Mouse (Mus musculus): ENCODE measurements at regions not wholly inside any gene's neighbourhood (a gene's known extent, or its start where the extent isn't known, plus 50 kb on each side); places are given as distances from the start of the nearest gene placed in this dataset.

- Histone ChIP-seq H3K27ac (replicated peaks; ENCODE audit: low read depth, low read length) (no peak overlapping the region), H3K4me3 (replicated peaks; ENCODE audit: low read length) (no peak overlapping the region), H3K36me3 (ENCODE audit: control insufficient read depth, insufficient read depth, low read length) (no peaks in the 10 kb centered on the region), H3K4me2 (replicated peaks; ENCODE audit: low read depth, low read length, severe bottlenecking) (no peak overlapping the region), H3K9me3 (ENCODE audit: control insufficient read depth, low read length) (no peaks in the 10 kb centered on the region), H3K27me3 (ENCODE audit: control insufficient read depth, insufficient read depth, low read length) (no peaks in the 10 kb centered on the region), H3K9ac (ENCODE audit: low read depth, low read length, severe bottlenecking) (no peak overlapping the region), H3K4me1 (ENCODE audit: control insufficient read depth, insufficient read depth, low read length) (no peaks in the 10 kb centered on the region)
- 81% methylated on average over 11 of the region's 11 CpGs for WGBS
- no peak for TF ChIP-seq POLR2A (IDR thresholded peaks at IDR 0.05; ENCODE audit: borderline replicate concordance, extremely low read depth, insufficient read depth, insufficient read length)
- ATAC-seq (ENCODE audit: low FRiP score, low read depth) (no peak), DNase-seq (ENCODE audit: low spot score) (no peak)
Observed at GRCm38 (mm10) chr1:183905345-183906142, 107.6 kb upstream of the Dusp10 start.

- 63% methylated on average over 3 of the region's 3 CpGs for WGBS
- H3K4me3 ChIP-seq (replicated peaks; ENCODE audit: low read length): no peak overlapping the region
- H3K27ac ChIP-seq (replicated peaks; ENCODE audit: low read depth, low read length): no peak overlapping the region
- TF ChIP-seq POLR2A (IDR thresholded peaks at IDR 0.05; ENCODE audit: borderline replicate concordance, extremely low read depth, insufficient read depth, insufficient read length): no peak
- peak; percentile 36 for DNase-seq (ENCODE audit: low spot score)
- no peaks in the 10 kb centered on the region for H3K27me3 ChIP-seq (ENCODE audit: control insufficient read depth, insufficient read depth, low read length)
- no peaks in the 10 kb centered on the region for H3K9me3 ChIP-seq (ENCODE audit: control insufficient read depth, low read length)
- no peak overlapping the region for H3K9ac ChIP-seq (ENCODE audit: low read depth, low read length, severe bottlenecking)
- no peaks in the 10 kb centered on the region for H3K36me3 ChIP-seq (ENCODE audit: control insufficient read depth, insufficient read depth, low read length)
- H3K4me1 ChIP-seq (ENCODE audit: control insufficient read depth, insufficient read depth, low read length): no peaks in the 10 kb centered on the region
- no peak overlapping the region for H3K4me2 ChIP-seq (replicated peaks; ENCODE audit: low read depth, low read length, severe bottlenecking)
- no peak for ATAC-seq (ENCODE audit: low FRiP score, low read depth)
Observed at GRCm38 (mm10) chr1:183917656-183918055, 95.4 kb upstream of the Dusp10 start.

GRCm38 (mm10) chr1:183921262-183921661, 91.8 kb upstream of the Dusp10 start:
- Histone ChIP-seq H3K9me3 (ENCODE audit: control insufficient read depth, low read length) (no peaks in the 10 kb centered on the region), H3K36me3 (ENCODE audit: control insufficient read depth, insufficient read depth, low read length) (no peaks in the 10 kb centered on the region), H3K4me1 (ENCODE audit: control insufficient read depth, insufficient read depth, low read length) (no peaks in the 10 kb centered on the region), H3K9ac (ENCODE audit: low read depth, low read length, severe bottlenecking) (no peak overlapping the region), H3K4me3 (replicated peaks; ENCODE audit: low read length) (no peak overlapping the region), H3K4me2 (replicated peaks; ENCODE audit: low read depth, low read length, severe bottlenecking) (no peak overlapping the region), H3K27me3 (ENCODE audit: control insufficient read depth, insufficient read depth, low read length) (no peaks in the 10 kb centered on the region), H3K27ac (replicated peaks; ENCODE audit: low read depth, low read length) (no peak overlapping the region)
- ATAC-seq (ENCODE audit: low FRiP score, low read depth) (no peak), DNase-seq (ENCODE audit: low spot score) (no peak)
- WGBS: 82% methylated on average over 2 of the region's 2 CpGs
- TF ChIP-seq POLR2A (IDR thresholded peaks at IDR 0.05; ENCODE audit: borderline replicate concordance, extremely low read depth, insufficient read depth, insufficient read length): no peak

GRCm38 (mm10) chr1:183928539-183928938, 84.6 kb upstream of the Dusp10 start:
- ATAC-seq (ENCODE audit: low FRiP score, low read depth): peak; percentile 57; the same call in 1 of the 2 replicates
- no peak for TF ChIP-seq POLR2A (IDR thresholded peaks at IDR 0.05; ENCODE audit: borderline replicate concordance, extremely low read depth, insufficient read depth, insufficient read length)
- DNase-seq (ENCODE audit: low spot score): peak; percentile 17

GRCm38 (mm10) chr1:183930363-183930982, 82.6 kb upstream of the Dusp10 start:
- Histone ChIP-seq H3K9ac (ENCODE audit: low read depth, low read length, severe bottlenecking) (no peak overlapping the region), H3K4me3 (replicated peaks; ENCODE audit: low read length) (no peak overlapping the region), H3K27me3 (ENCODE audit: control insufficient read depth, insufficient read depth, low read length) (no peaks in the 10 kb centered on the region), H3K4me1 (ENCODE audit: control insufficient read depth, insufficient read depth, low read length) (no peaks in the 10 kb centered on the region), H3K9me3 (ENCODE audit: control insufficient read depth, low read length) (no peaks in the 10 kb centered on the region), H3K27ac (replicated peaks; ENCODE audit: low read depth, low read length) (no peak overlapping the region), H3K36me3 (ENCODE audit: control insufficient read depth, insufficient read depth, low read length) (no peaks in the 10 kb centered on the region), H3K4me2 (replicated peaks; ENCODE audit: low read depth, low read length, severe bottlenecking) (no peak overlapping the region)
- no peak for DNase-seq (ENCODE audit: low spot score)
- WGBS: 74% methylated on average over 4 of the region's 4 CpGs
- ATAC-seq (ENCODE audit: low FRiP score, low read depth): no peak
- TF ChIP-seq POLR2A (IDR thresholded peaks at IDR 0.05; ENCODE audit: borderline replicate concordance, extremely low read depth, insufficient read depth, insufficient read length): no peak

More at GRCm38 (mm10) chr1:183928539-183928938, 84.6 kb upstream of the Dusp10 start:
- Histone ChIP-seq H3K4me3 (replicated peaks; ENCODE audit: low read length) (no peak overlapping the region), H3K9me3 (ENCODE audit: control insufficient read depth, low read length) (no peaks in the 10 kb centered on the region), H3K27ac (replicated peaks; ENCODE audit: low read depth, low read length) (no peak overlapping the region), H3K36me3 (ENCODE audit: control insufficient read depth, insufficient read depth, low read length) (no peaks in the 10 kb centered on the region), H3K9ac (ENCODE audit: low read depth, low read length, severe bottlenecking) (no peak overlapping the region), H3K4me2 (replicated peaks; ENCODE audit: low read depth, low read length, severe bottlenecking) (no peak overlapping the region), H3K27me3 (ENCODE audit: control insufficient read depth, insufficient read depth, low read length) (no peaks in the 10 kb centered on the region), H3K4me1 (ENCODE audit: control insufficient read depth, insufficient read depth, low read length) (no peaks in the 10 kb centered on the region)
- 31% methylated on average over 4 of the region's 4 CpGs for WGBS
